Mouse (Mus musculus) embryonic facial prominence, embryonic 14.5 days (tissue): ENCODE measurements around the gene Taf6l. TPM values are rescaled to one million over a fixed set of nuclear protein-coding genes. Genes with fewer than 3 reads are reported as not detected.

Experiments
- ATAC-seq: fragments of 200-750 bp; cut with Nextera tagmentation; 2 replicates; pipeline ENCODE4 v1.8.0; 2017; ENCODE audit warnings: low read depth, moderate number of reproducible peaks, moderate TSS enrichment
- DNase-seq: peaks from one replicate; pipeline ENCODE4 v3.0.0-alpha.2; 2015; ENCODE audit warnings: low spot score
- H3K27ac ChIP-seq: fragments of 300-500 bp; sonication (generic); replicated peaks from 2 replicates; pipeline ENCODE4 v1.5.1; 2014; ENCODE audit warnings: low read depth, mild to moderate bottlenecking, low read length, moderate library complexity
- H3K27me3 ChIP-seq: fragments of 300-500 bp; sonication (generic); replicated peaks from 2 replicates; pipeline ENCODE4 v1.6.1; 2014; ENCODE audit warnings: low read length; ENCODE audit not compliant: control insufficient read depth, insufficient read depth
- H3K36me3 ChIP-seq: fragments of 300-500 bp; sonication (generic); 2 replicates; pipeline ENCODE4 v1.6.1; 2014; ENCODE audit warnings: low read length, mixed read lengths; ENCODE audit not compliant: control insufficient read depth, insufficient read depth
- H3K4me1 ChIP-seq: fragments of 300-500 bp; sonication (generic); 2 replicates; pipeline ENCODE4 v1.6.1; 2014; ENCODE audit warnings: antibody characterized with exemption, low read length; ENCODE audit not compliant: control insufficient read depth, insufficient read depth
- H3K4me2 ChIP-seq: fragments of 300-500 bp; sonication (generic); 2 replicates; pipeline ENCODE4 v1.6.1; 2014; ENCODE audit warnings: low read depth, mild to moderate bottlenecking, low read length, moderate library complexity, mixed read lengths
- H3K4me3 ChIP-seq: fragments of 300-500 bp; sonication (generic); 2 replicates; pipeline ENCODE4 v1.5.1; 2014; ENCODE audit warnings: low read depth, mild to moderate bottlenecking, low read length
- H3K9ac ChIP-seq: fragments of 300-500 bp; sonication (generic); 2 replicates; pipeline ENCODE4 v1.6.1; 2014; ENCODE audit warnings: low read depth, mild to moderate bottlenecking, low read length, moderate library complexity, mixed read lengths
- H3K9me3 ChIP-seq: fragments of 300-500 bp; sonication (generic); 2 replicates; pipeline ENCODE4 v1.6.1; 2016; ENCODE audit warnings: low read length; ENCODE audit not compliant: control insufficient read depth
- WGBS: fragments of 180-500 bp; shearing (Covaris S2); extraction: QIAGEN DNeasy Blood & Tissue Kit; methylation state at CpG from one replicate; pipeline ENCODE4 v1.1.7; 2014; 5-methylcytosine and 5-hydroxymethylcytosine counted together
- polyA plus RNA-seq: library from polyadenylated mRNA; unstranded; fragments of >200 nt; fragmentation: Nextera tagmentation; extraction: Ambion mirVana; gene quantifications from 2 replicates; pipeline ENCODE4 v1.2.1, GENCODE M21; 2014

Taf6l gene
- polyA plus RNA-seq, 1 experiment from 2014 or later = 16.5 TPM

DNA sequence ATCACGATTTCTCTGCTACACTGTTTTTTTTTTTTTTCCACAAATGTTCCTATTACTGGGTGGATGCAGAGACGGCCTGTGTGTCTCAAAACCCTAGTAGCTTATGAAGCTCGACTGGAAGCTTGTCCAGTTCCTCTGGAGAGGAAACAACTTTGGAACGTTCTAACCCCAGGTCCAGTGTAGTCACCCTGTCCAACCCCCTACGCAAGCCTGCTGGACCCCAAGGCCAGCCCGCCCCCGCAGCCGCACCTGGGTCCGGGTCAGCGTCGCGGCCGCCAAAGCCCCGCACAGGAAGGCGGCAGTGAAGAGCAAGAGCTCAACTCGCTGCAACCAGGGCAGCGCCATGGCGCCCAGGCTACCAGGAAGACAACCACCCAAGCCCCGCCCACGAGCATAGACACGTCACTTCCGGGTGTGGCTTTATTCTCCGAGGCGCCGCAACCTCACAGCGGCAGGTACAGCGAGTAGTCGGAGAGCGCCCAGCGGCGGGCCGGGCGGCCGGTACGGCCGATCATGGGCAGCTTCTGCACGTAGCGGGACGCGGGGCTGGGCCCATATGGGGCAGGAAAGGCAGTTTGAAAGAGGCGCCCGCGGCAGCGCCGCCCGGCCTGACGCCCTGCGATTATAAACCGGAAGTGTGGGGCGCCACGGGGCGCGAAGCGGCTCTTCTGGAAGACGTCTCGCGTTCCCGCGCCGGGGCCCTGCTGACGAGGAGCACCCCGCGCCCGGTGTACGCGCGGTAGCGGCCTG, 12.0 kb downstream of the Taf6l start, which contains the start of gene Tmem179b:
Tmem179b (minus strand) TSS at position 382 of the 750 bp plus-strand sequence.
- Histone ChIP-seq H3K27me3 (no peaks in the 10 kb centered on the region), H3K9me3 (no peaks in the 10 kb centered on the region), H3K4me2 (peak within 1 kb of the TSS; percentile 95), H3K4me1 (peaks cover 20% of the 10 kb centered on the region), H3K4me3 (peak within 1 kb of the TSS; percentile 60), H3K9ac (peak within 1 kb of the TSS; percentile 82), H3K27ac (peak within 1 kb of the TSS; percentile 99), H3K36me3 (peaks cover 40% of the 10 kb centered on the region)
- WGBS = under 1% methylated on average over 44 of the region's 68 CpGs
- ATAC-seq (peak; percentile 94), DNase-seq (peak; percentile 97)

DNA sequence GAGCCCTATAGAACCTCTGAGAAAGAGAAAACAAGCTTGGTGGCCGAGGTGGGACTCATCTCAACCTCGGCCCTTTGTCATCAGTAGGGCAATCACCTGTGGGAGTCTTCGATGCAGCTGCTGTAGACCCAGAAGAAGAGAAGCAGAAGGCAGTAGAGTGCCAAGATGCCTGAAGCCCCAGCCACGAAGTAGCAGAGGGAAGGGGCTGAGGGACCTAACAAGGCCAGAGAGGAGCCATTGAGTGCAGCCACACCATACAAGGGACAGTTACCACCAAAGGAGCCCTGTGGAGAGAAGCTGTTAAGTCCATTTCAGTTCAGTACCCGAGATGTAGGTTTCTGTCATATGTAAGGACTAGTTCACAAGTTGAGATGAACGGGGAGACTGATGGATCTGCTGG, 12.8 kb downstream of the Taf6l start:
- H3K4me3 ChIP-seq = peak overlapping the region; percentile 60
- WGBS = 56% methylated on average over 6 of the region's 6 CpGs
- ATAC-seq = no peak
- no peaks in the 10 kb centered on the region for H3K27me3 ChIP-seq
- no peak for DNase-seq
- H3K9me3 ChIP-seq = no peaks in the 10 kb centered on the region
- peaks cover 20% of the 10 kb centered on the region for H3K4me1 ChIP-seq
- H3K4me2 ChIP-seq = peak overlapping the region; percentile 95
- peak overlapping the region; percentile 99 for H3K27ac ChIP-seq
- peaks cover 44% of the 10 kb centered on the region for H3K36me3 ChIP-seq
- H3K9ac ChIP-seq = peak overlapping the region; percentile 82

DNA sequence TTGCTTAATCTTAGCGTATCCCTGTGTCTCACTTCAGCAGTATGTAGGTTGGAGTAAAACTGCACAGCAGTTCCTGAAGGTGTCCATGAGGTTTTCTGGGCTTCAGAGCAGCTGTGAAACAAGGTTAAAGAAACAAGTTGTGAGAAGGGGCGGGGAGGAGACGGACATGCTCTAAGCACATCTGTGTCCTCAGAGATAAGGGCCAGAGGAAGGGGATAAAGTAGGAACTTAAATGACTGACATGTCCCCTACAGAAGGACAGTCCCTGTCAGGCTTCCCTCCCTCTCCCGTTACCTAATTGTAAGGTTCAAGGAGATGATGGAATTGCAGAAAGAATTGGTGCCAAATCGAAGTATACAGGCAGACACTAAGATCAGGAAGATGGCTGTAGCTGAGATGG, 13.2 kb downstream of the Taf6l start:
- Histone ChIP-seq H3K4me1 (peaks cover 20% of the 10 kb centered on the region), H3K4me2 (peak overlapping the region; percentile 95), H3K36me3 (peaks cover 44% of the 10 kb centered on the region), H3K27me3 (no peaks in the 10 kb centered on the region), H3K27ac (peak overlapping the region; percentile 99; the same call in 1 of the 2 replicates), H3K9ac (peak overlapping the region; percentile 82; the same call in 1 of the 2 replicates), H3K4me3 (peak overlapping the region; percentile 60), H3K9me3 (no peaks in the 10 kb centered on the region)
- 84% methylated on average over 5 of the region's 5 CpGs for WGBS
- no peak for DNase-seq
- no peak for ATAC-seq

DNA sequence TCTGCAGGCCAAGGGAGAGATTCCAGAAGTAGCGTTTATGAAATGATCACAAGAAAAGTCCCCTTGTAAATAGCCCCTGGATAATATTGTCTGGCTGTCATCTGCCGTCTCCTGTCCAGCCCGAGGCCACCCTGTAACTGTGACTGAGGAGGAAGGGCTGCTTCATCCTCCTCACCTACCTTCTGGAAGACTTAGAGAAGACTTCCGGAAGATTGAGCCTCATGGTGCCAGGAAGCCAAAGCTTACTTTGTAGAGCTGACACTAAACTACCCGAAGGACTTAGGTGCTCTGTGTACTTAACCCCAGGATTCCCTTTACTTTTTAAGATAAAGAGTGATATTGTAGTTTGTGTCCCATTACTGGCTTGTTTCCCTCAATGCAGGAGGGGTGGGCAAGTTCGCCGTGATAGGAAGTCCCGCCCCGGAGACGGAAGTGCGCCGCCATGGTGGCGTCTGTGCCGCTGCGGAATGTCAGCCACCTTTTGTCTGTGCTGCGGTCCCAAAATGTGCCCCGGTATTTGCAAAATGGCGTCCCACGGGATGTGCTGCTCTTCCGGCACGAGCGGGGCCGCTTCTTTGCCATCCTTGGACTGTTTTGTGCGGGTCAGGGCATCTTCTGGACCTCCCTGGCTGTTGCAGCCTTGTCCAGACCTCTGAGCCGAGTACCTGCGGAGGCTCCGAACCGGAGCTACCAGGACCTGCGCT, 15.5 kb downstream of the Taf6l start, which contains the start of gene Tmem223:
Tmem223 (plus strand) TSS at position 430 of the 704 bp plus-strand sequence.
- Histone ChIP-seq H3K9me3 (peaks cover under 1% of the 10 kb centered on the region; the same call in 1 of the 2 replicates), H3K9ac (peak within 1 kb of the TSS; percentile 93), H3K4me2 (peak within 1 kb of the TSS; percentile 80), H3K27ac (peak within 1 kb of the TSS; percentile 89), H3K36me3 (peaks cover 66% of the 10 kb centered on the region), H3K27me3 (no peaks in the 10 kb centered on the region), H3K4me1 (peaks cover 20% of the 10 kb centered on the region), H3K4me3 (peak within 1 kb of the TSS; percentile 70)
- ATAC-seq = peak; percentile 58
- peak; percentile 82 for DNase-seq
- WGBS = 19% methylated on average over 24 of the region's 29 CpGs

DNA sequence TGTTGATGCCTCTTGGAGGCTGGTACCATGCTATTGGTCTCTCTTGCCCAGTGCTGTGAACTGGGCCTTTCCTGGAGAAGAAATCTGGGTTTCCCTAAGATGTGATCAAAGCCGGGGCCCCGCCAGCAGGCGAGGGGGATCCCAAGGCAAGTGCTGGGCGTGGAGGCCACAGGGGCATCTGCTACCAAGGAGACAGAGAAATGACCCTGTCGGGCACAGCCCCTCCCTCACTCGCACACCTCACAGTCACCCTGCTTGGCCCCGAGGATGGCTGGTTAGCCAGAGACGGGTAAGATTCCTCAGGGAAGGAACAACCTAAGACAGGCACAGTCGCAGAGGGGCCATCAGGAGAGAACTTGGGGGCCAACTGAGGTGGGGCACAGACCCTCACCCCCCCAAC, 20.7 kb downstream of the Taf6l start:
- H3K4me3 ChIP-seq = no peak overlapping the region
- H3K4me2 ChIP-seq = no peak overlapping the region
- H3K4me1 ChIP-seq = peaks cover 3% of the 10 kb centered on the region; the same call in 1 of the 2 replicates
- no peak for ATAC-seq
- H3K9ac ChIP-seq = no peak overlapping the region
- H3K27me3 ChIP-seq = no peaks in the 10 kb centered on the region
- peaks cover 14% of the 10 kb centered on the region for H3K9me3 ChIP-seq
- 96% methylated on average over 9 of the region's 9 CpGs for WGBS
- peaks cover 86% of the 10 kb centered on the region for H3K36me3 ChIP-seq
- DNase-seq = no peak
- H3K27ac ChIP-seq = no peak overlapping the region

DNA sequence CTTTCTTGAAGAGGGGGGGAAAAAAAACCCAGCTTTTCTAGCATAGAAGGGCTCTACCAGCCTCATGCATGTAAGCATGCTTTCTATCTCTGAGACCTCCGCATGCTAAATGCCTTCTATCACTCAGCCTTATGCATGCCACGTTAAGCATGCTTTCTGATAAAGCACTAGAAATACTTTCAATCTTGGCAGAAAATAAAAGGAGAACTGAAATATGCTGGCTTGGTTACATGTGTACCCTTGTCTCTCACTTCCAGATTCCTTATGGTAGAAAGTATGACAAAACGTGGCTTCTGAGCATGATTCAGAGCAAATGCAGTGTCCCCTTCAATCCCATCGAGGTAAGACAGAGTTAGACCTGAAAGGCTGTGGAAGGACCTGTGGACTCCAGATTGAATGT, 22.9 kb downstream of the Taf6l start:
- Histone ChIP-seq H3K27me3 (no peaks in the 10 kb centered on the region), H3K27ac (no peak overlapping the region), H3K36me3 (peaks cover 63% of the 10 kb centered on the region), H3K4me2 (no peak overlapping the region), H3K4me3 (no peak overlapping the region), H3K9ac (no peak overlapping the region), H3K9me3 (peaks cover 14% of the 10 kb centered on the region), H3K4me1 (no peaks in the 10 kb centered on the region)
- no peak for DNase-seq
- WGBS = 94% methylated on average over 4 of the region's 4 CpGs
- ATAC-seq = no peak

DNA sequence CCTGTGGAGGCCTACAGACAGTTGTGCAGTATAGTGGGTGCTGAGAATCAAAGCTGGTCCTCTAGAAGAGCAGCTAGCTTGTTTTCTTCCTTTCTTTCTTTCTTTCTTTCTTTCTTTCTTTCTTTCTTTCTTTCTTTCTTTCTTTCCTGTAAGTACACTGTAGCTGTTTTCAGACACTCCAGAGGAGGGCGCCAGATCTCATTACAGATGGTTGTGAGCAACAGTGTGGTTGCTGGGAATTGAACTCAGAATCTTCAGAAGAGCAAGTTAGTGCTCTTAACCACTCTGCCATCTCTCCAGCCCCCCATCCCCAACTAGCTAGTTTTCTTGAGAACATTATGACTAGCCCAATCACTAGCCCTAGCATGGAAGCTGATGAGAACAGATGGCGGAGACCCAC, 25.5 kb downstream of the Taf6l start:
- no peak overlapping the region for H3K4me3 ChIP-seq
- no peak overlapping the region for H3K27ac ChIP-seq
- H3K9me3 ChIP-seq = peaks cover 13% of the 10 kb centered on the region
- H3K27me3 ChIP-seq = no peaks in the 10 kb centered on the region
- no peak overlapping the region for H3K4me2 ChIP-seq
- 87% methylated on average over 2 of the region's 2 CpGs for WGBS
- ATAC-seq = no peak
- H3K36me3 ChIP-seq = peaks cover 40% of the 10 kb centered on the region
- H3K4me1 ChIP-seq = peaks cover 7% of the 10 kb centered on the region
- H3K9ac ChIP-seq = no peak overlapping the region
- DNase-seq = no peak

DNA sequence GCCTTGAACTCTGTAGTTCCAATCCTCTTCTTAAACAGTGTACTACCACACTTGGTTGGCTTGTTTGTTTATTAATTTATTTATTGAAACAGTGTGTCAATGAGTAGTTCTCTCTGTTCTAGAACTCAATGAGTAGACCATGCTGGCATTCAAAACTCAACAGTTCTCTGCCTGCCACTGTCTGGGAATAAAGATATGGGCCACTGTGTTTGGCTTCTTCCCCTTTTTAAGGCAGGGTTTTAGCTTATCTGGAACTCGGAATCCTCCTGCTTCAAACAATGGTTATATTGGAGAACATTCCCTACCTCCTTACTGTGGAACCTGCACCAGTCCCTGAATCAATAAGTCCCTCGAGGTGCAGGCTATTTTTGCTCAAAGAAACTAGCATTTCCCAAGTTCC, 27.3 kb downstream of the Taf6l start:
- Histone ChIP-seq H3K9me3 (no peaks in the 10 kb centered on the region), H3K9ac (no peak overlapping the region), H3K4me1 (peaks cover 11% of the 10 kb centered on the region), H3K27me3 (no peaks in the 10 kb centered on the region), H3K4me2 (peak overlapping the region; percentile 83; the same call in 1 of the 2 replicates), H3K4me3 (0 out of 2 replicates have a peak overlapping the region, but pooled peaks have one; percentile 1), H3K27ac (no peak overlapping the region), H3K36me3 (peaks cover 39% of the 10 kb centered on the region)
- DNase-seq (no peak), ATAC-seq (no peak)
- 86% methylated on average over 2 of the region's 2 CpGs for WGBS
